Mouse (Mus musculus) thymus, postnatal 10 days (tissue): ENCODE measurements around the gene Wdr46.

Experiments
- DNase-seq, 2 experiments: peaks; one replicate each; pipeline ENCODE4 v3.0.0; 2021; ENCODE audit warnings: low spot score in 2 of 2

The Wdr46 gene

GRCm38 (mm10) chr17:33928251-33928947, 12.1 kb upstream of the Wdr46 start:
- DNase-seq: no peak

- peak; percentile 94 to 97 for DNase-seq
These were observed 10.8 kb upstream of the Wdr46 start, which contains the start of gene Rgl2 for GRCm38 (mm10) chr17:33929371-33930279. Rgl2 (plus strand) TSS chr17:33929543.

GRCm38 (mm10) chr17:33930280-33931158, 9.9 kb upstream of the Wdr46 start:
- peak; percentile 67 to 72 for DNase-seq

GRCm38 (mm10) chr17:33931159-33931866, 9.1 kb upstream of the Wdr46 start:
- DNase-seq: no peak

- no peak for DNase-seq
These were observed 8.5 kb upstream of the Wdr46 start for GRCm38 (mm10) chr17:33931947-33932346.

GRCm38 (mm10) chr17:33932448-33932847, 8.0 kb upstream of the Wdr46 start:
- DNase-seq: no peak

- DNase-seq: no peak
These were observed 7.5 kb upstream of the Wdr46 start for GRCm38 (mm10) chr17:33932970-33933369.

- DNase-seq: no peak
These were observed 4.9 kb upstream of the Wdr46 start for GRCm38 (mm10) chr17:33935422-33936055.

- no peak for DNase-seq
These were observed 3.5 kb upstream of the Wdr46 start for GRCm38 (mm10) chr17:33936993-33937392.

GRCm38 (mm10) chr17:33938783-33939182, 1.7 kb upstream of the Wdr46 start:
- no peak for DNase-seq

- no peak for DNase-seq
These were observed 521 bp downstream of the Wdr46 start for GRCm38 (mm10) chr17:33940981-33941380.

GRCm38 (mm10) chr17:33941381-33941780, 921 bp downstream of the Wdr46 start:
- no peak for DNase-seq

GRCm38 (mm10) chr17:33943454-33943853, 3.0 kb downstream of the Wdr46 start:
- DNase-seq: no peak

- peak in 1 of 2 experiments; percentile 44 for DNase-seq
These were observed 7.1 kb downstream of the Wdr46 start for GRCm38 (mm10) chr17:33947430-33948089.

GRCm38 (mm10) chr17:33948090-33948904, 7.8 kb downstream of the Wdr46 start:
- no peak for DNase-seq

- DNase-seq: no peak
These were observed 8.6 kb downstream of the Wdr46 start for GRCm38 (mm10) chr17:33948905-33949537.

- DNase-seq: no peak
These were observed 9.7 kb downstream of the Wdr46 start for GRCm38 (mm10) chr17:33950131-33950625.
